ENCODE assay signal across 15 mouse cellular contexts in the genomic region with DNA sequence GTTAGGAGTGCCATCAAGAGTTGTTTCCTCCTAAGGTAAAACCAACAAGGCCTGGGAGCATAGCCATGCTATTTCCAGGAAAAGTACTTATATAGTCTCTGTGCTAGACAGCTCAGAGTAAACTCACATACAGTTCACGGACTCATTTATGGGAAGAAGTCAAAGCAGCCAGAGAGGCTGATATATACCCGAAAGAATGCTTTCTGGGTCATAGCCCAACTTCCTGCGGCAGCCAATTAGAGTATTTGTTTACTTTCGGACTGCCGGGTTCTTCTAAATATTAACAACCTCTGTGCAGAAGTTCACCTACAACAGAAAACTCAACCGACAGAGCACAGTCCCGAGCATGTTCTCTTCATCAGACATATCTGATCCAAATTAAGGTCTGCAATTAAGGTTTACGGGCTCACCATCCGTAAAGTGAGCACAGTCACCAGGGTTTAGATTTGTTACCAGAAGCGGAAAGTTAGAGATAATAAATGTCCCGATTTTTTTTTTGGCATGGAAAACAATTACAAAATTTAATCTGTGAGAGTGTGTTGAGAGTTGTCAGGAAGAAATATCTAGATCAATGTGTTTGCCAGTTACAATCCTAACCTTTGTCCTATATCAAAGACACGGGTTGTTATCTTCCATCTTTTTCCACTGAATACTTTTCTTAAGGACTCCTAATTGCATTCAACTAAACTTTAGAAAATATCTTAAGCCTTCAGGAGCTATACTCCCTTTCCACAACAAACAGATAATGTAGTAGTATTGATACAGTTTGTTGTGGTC.
DNase-seq lines count a peak whose midpoint lies in the region; ATAC-seq and TF ChIP-seq lines count a peak whose summit lies in the region.
"Had no signal": no experiment of that assay in that cellular context is flagged by ENCODE, and none has a peak within 500 bp of the region (broad histone marks: within the 10 kb centered on the region; RNA-seq: fewer than 3 reads in every experiment).

No protein-coding gene starts in this region.

- WGBS in liver, postnatal 0 days (ENCODE audit: insufficient replicate concordance), result 50% methylated on average over 12 of the region's 12 CpGs
- 56% methylated on average over 12 of the region's 12 CpGs for WGBS in liver, embryonic 11.5 days
- WGBS in stomach, postnatal 0 days, result 24% methylated on average over 12 of the region's 12 CpGs

- no peaks in the 10 kb centered on the region for H3K27me3 ChIP-seq in liver, postnatal 0 days (ENCODE audit: insufficient read depth, low read length)
- no peaks in the 10 kb centered on the region for H3K27me3 ChIP-seq in liver, embryonic 11.5 days (replicated peaks; ENCODE audit: control insufficient read depth, insufficient read depth, low read length)
- no peaks in the 10 kb centered on the region for H3K27me3 ChIP-seq in stomach, postnatal 0 days (ENCODE audit: control insufficient read depth, insufficient read depth, low read length)
- H3K27me3 ChIP-seq: heart, embryonic 13.5 days; hindbrain, embryonic 13.5 days; liver, embryonic 13.5 days had no signal

- no peaks in the 10 kb centered on the region for H3K9me3 ChIP-seq in liver, postnatal 0 days (ENCODE audit: low read length)
- no peaks in the 10 kb centered on the region for H3K9me3 ChIP-seq in liver, embryonic 11.5 days (ENCODE audit: control insufficient read depth, low read length)
- no peaks in the 10 kb centered on the region for H3K9me3 ChIP-seq in stomach, postnatal 0 days (ENCODE audit: control insufficient read depth, low read length)
- H3K9me3 ChIP-seq: heart, embryonic 13.5 days; hindbrain, embryonic 13.5 days; liver, embryonic 13.5 days; midbrain, embryonic 10.5 days had no signal

- ATAC-seq in liver, postnatal 0 days, result peak; percentile 90
- no peak for ATAC-seq in liver, embryonic 11.5 days (replicated peaks; ENCODE audit: low FRiP score)
- peak; percentile 78 for ATAC-seq in stomach, postnatal 0 days (ENCODE audit: low FRiP score, low TSS enrichment)

- H3K4me1 ChIP-seq in liver, postnatal 0 days (ENCODE audit: insufficient read depth), result peaks cover 14% of the 10 kb centered on the region
- H3K4me1 ChIP-seq in liver, embryonic 11.5 days (replicated peaks; ENCODE audit: control insufficient read depth, insufficient read depth, low read length), result no peaks in the 10 kb centered on the region; the same call in 1 of the 2 replicates
- H3K4me1 ChIP-seq in stomach, postnatal 0 days (replicated peaks; ENCODE audit: control insufficient read depth, insufficient read depth), result peaks cover 5% of the 10 kb centered on the region; the same call in 1 of the 2 replicates
- H3K4me1 ChIP-seq: hindbrain, embryonic 13.5 days; midbrain, embryonic 10.5 days had no signal

- peak; percentile 24 for DNase-seq in liver, postnatal 0 days
- DNase-seq in liver, embryonic 11.5 days (ENCODE audit: low spot score), result no peak
- DNase-seq in kidney, adult 11 months, result peak; percentile 42
- DNase-seq in kidney, postnatal 36 days, result peak; percentile 32 to 46
- DNase-seq in stomach, postnatal 0 days (ENCODE audit: low spot score), result peak; percentile 26
- DNase-seq in left cerebral cortex, postnatal 10 days (ENCODE audit: extremely low spot score in 1 of 2, low spot score in 2 of 2), result no peak
- no peak for DNase-seq in T-cell, adult 2 months (ENCODE audit: low spot score)
- DNase-seq in ovary, postnatal 36 days (ENCODE audit: low spot score), result no peak
- DNase-seq: B cell, adult 2 months; liver, embryonic 13.5 days; right cerebral cortex, postnatal 25 days had no signal

- H3K9ac ChIP-seq in liver, postnatal 0 days (replicated peaks), result no peak overlapping the region
- H3K9ac ChIP-seq in liver, embryonic 11.5 days (ENCODE audit: low read depth, low read length), result no peak overlapping the region
- H3K9ac ChIP-seq in stomach, postnatal 0 days (ENCODE audit: low read length), result no peak overlapping the region
- H3K9ac ChIP-seq: heart, embryonic 13.5 days; hindbrain, embryonic 13.5 days; liver, embryonic 13.5 days had no signal

- H3K4me3 ChIP-seq in liver, postnatal 0 days (ENCODE audit: low read depth, low read length), result no peak overlapping the region
- no peak overlapping the region for H3K4me3 ChIP-seq in liver, embryonic 11.5 days (ENCODE audit: low read depth, low read length)
- H3K4me3 ChIP-seq in stomach, postnatal 0 days (ENCODE audit: low read depth, low read length), result no peak overlapping the region
- H3K4me3 ChIP-seq: heart, embryonic 13.5 days; hindbrain, embryonic 13.5 days; liver, embryonic 13.5 days; midbrain, embryonic 10.5 days; myocyte had no signal

- no peak for TF ChIP-seq EP300 in liver, postnatal 0 days (IDR thresholded peaks at IDR 0.05; ENCODE audit: low read depth)
- peak; percentile 58 for TF ChIP-seq EP300 in stomach, postnatal 0 days (optimal IDR thresholded peaks at IDR 0.05)

- H3K36me3 ChIP-seq in liver, postnatal 0 days (replicated peaks; ENCODE audit: insufficient read depth, low read length), result no peaks in the 10 kb centered on the region
- peaks cover 2% of the 10 kb centered on the region; the same call in 1 of the 2 replicates for H3K36me3 ChIP-seq in liver, embryonic 11.5 days (ENCODE audit: control insufficient read depth, insufficient read depth, low read length)
- H3K36me3 ChIP-seq in stomach, postnatal 0 days (ENCODE audit: control insufficient read depth, insufficient read depth, low read length), result no peaks in the 10 kb centered on the region; the same call in 1 of the 2 replicates
- H3K36me3 ChIP-seq: liver, embryonic 13.5 days had no signal

- intact Hi-C loops in left cerebral cortex, postnatal 10 days (cut with DNase I), result no loop called here

- H3K27ac ChIP-seq in liver, postnatal 0 days (ENCODE audit: low read depth), result peak overlapping the region; percentile 87
- H3K27ac ChIP-seq in liver, embryonic 11.5 days (ENCODE audit: low read depth, low read length), result no peak overlapping the region
- peak overlapping the region; percentile 81 for H3K27ac ChIP-seq in stomach, postnatal 0 days (replicated peaks)
- H3K27ac ChIP-seq: heart, embryonic 13.5 days; hindbrain, embryonic 13.5 days; liver, embryonic 13.5 days; midbrain, embryonic 10.5 days had no signal

- H3K4me2 ChIP-seq in liver, postnatal 0 days (ENCODE audit: low read depth, low read length), result peak overlapping the region; percentile 29
- no peak overlapping the region for H3K4me2 ChIP-seq in liver, embryonic 11.5 days
- H3K4me2 ChIP-seq in stomach, postnatal 0 days (replicated peaks; ENCODE audit: low read depth), result no peak overlapping the region
- H3K4me2 ChIP-seq: heart, embryonic 13.5 days; hindbrain, embryonic 13.5 days; liver, embryonic 13.5 days had no signal

- no peak for TF ChIP-seq CTCF in liver, postnatal 0 days (IDR thresholded peaks at IDR 0.05; ENCODE audit: low read depth)
- TF ChIP-seq CTCF in stomach, postnatal 0 days (IDR thresholded peaks at IDR 0.05; ENCODE audit: low read depth), result no peak

Comparison
In these comparisons a context has a peak if more than half of its experiments do, and no peak if none do; other contexts are left out.
1. DNase-seq: peak in liver, postnatal 0 days (single experiment), kidney, adult 11 months (single experiment), kidney, postnatal 36 days (2 of 2) and stomach, postnatal 0 days (single experiment); none in liver, embryonic 11.5 days (single experiment), left cerebral cortex, postnatal 10 days (0 of 2), T-cell, adult 2 months (single experiment) and ovary, postnatal 36 days (single experiment).